Mouse (Mus musculus) gonadal fat pad, adult 2 months (tissue): ENCODE measurements around the gene Btd. TPM values are rescaled to one million over a fixed set of nuclear protein-coding genes. Genes with fewer than 3 reads are reported as not detected.
"Not testable (repeated sequence)": the region's sequence is repeated elsewhere in the genome, so short reads cannot be mapped to it uniquely, and the experiment has no call there.

Experiments
- DNase-seq: peaks from one replicate; pipeline ENCODE4 v3.0.0-alpha.2; 2012; ENCODE audit warnings: low read depth
- polyA plus RNA-seq: library from polyadenylated mRNA; depleted of rRNA; stranded (reverse); fragments of >200 nt; gene quantifications from 2 replicates; pipeline ENCODE4 v1.2.3, GENCODE M21; 2012; rRNA removed

The Btd gene
- 37.2 and 41.5 TPM in 2 replicates for polyA plus RNA-seq

DNA sequence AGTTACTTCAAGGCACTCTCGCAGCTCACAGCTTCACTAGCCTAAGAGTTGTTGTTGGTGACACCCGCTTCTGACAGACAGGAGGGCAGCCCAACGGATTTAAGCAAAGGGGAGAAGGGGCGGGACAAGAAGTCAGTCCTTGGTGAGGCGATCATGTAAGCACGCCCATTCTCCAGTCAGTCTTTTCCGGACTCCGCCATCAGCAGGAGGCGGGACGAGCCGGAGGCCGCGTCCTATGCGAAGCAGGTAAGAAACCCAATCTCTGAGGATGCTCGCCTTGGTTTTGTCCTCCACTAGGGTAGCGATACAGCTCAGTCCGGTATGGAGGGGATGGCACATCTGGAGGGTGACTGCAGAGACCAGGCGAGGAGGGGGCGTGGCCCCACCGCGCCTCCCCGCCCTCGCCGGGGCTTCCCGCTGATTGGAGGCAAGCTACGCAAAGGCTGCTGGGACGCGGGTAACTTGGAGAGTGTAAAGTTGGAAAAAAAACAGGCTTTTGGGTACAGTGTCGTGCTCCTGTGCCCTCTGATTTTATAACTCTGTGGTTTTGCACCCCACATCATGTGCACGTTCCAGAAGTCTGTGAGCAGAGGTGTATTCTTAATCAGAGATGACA is at the start of gene Btd, which contains the start of gene Hacl1:
TSS of gene Btd (plus strand) at position 139 of the 616 bp plus-strand sequence.
TSS of gene Hacl1 (minus strand) at position 397 of the 616 bp plus-strand sequence.
- peak; percentile 80 for DNase-seq

DNA sequence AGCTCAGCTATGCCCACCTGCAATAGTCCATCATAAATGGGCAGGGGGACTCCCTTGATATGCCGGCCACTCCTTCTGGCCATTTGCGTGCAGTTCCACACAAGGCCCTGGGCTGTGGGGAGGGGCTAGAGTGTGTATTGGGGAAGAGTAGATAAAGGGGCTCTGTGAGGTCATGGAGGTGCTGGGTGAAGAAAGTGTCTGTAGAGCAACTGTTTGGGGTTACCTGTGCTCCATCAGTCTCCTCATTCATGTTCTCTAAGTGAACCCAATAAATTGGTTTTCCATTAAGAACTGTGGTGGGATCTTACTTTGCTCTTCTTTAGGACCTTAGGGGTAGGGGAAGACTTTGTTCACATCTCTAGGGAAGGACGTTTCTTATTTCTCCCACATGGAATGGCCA is 49.6 kb upstream of the Btd start, which contains the start of gene Colq:
TSS of gene Colq (minus strand) at position 101 of the 400 bp plus-strand sequence.
- no peak for DNase-seq

DNA sequence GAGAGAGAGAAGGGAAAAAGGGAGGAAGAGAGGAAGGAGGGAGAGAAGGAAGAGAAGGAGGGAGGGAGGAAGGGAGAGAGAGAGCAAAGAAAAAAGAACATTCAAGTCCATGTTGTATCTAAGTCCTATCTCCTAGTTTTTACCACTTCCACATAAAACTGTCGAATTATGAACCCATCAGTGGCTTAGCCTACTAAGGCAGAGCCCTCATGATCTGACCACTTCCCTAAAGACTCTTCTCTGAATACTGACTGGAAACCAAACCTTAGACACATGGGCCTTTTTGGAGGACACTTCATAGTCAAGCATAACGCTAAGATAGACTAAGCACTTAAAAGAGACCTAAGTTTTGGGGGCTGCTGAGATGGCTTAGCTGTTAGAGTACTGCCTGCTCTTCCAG is 47.8 kb upstream of the Btd start:
- no peak for DNase-seq

DNA sequence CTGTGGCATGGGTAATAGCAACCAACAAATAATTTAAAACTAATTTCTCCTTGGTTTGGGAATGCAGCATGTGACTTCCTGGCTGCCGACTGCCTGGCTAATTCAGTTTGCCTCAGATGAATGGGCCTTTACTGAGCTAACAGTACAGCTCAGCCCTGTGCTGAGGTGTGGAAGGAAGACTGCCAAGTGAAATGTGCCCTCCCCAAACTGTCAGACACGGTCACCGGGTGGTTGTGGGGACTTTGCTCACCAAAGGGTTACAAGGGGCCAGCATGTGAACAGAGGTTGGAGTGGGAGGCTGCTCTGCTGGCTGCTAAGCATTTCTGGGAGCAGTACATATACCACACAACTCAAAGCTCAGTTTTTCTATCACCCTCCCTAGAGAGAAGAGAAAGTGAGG is 46.1 kb upstream of the Btd start:
- no peak for DNase-seq

DNA sequence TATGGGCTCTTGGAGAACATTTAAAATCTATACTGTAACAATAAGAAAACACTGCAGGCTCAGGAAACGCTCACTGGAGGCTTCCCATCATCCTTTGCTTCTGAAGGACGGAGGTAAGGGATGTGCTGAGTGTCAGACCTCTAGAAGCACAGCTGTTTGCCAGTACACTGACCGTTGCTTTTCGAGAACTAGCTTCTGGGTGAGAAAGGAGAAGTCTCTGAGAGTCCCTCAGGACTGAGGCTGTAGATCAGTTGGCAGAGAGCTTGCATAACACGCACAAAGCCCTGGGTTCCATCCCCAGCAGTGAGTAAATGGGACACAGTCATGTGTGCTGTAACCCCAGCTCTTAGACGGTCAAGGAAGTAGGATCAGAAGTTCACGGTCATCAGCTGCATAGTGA is 44.4 kb upstream of the Btd start:
- no peak for DNase-seq

DNA sequence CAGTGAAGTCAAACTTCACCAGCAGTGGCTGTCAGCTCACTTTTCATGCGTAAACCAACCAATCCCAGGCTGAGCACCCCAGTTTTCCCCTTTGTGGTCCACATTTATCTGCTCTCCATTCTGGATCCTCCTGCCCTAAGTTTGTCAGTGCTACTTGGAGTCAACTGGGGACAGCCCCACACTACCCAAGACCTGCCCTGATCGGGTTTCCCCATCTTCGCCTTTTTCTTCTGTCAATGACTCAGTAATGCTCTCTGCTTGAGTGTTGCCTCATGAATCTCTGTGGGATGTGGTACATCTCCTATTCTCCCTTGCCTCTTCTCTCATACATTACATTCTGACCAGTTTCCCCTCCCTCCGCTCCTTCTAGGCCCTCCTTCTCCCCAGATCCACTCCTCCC is 43.4 kb upstream of the Btd start:
- DNase-seq: no peak

DNA sequence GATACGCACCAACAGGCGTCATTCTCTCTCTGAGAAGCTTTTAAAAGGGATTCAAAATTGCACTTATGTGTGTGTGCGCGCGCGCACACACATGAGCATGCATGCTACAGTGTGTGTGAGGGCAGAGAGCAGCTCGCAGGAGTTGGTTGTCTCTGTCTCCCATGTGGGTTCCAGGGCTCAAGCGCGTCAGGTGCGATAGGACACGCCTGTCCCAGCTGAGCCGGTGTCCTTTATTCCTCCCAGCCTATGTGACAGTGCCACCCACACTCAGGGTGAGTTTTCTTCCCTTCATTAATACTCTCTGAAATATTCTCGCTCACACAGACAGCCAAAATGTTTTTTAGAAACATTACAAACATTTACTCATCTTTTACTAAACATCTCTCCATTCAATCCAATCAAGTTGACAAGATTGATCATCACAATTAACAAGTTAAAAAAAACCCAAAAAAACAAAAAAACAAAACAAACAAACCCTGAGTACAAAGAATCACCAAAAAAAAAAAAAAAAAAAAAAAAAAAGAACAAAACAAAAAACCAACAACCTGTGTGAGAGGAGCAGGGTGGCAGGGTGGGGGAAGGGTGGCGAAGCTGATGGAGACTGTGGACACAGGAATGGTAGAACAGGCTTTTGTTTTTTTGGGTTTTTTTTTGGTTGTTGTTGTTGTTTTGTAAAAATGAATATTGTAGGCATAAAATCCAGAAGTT is 38.8 kb upstream of the Btd start:
- DNase-seq: no peak

DNA sequence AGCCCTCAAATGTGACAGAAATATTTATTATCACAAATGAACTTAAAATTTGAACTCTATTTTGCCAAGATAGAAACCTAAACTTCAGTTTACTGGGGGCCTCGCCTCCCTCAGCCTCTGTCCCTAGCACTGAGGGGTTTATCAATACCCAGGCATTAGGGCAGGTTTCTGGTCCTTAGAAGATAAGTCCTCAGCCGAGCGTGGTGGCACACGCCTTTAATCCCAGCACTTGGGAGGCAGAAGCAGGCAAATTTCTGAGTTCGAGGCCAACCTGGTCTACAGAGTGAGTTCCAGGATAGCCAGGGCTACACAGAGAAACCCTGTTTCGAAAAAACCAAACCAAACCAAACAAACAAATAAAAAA is 38.2 kb upstream of the Btd start:
- not testable (repeated sequence) for DNase-seq

DNA sequence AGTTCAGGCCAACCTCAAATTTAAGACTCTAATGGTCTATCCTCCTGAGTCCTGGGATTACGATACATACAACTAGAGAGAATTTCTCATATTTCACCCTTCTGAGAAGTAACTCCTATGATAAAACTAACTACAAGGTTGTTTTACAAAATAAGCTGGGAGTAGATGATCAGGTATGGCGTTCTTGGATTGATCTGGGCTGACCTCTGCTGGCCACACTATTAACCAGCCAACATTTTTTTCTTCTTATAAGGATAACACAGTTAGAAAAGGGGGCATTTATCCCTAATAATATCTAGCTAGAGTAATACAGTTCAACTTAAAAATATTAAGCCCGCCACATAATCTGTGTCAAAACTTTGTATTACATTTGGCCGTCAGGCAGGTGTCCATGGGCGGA is 35.9 kb upstream of the Btd start:
- DNase-seq: no peak

DNA sequence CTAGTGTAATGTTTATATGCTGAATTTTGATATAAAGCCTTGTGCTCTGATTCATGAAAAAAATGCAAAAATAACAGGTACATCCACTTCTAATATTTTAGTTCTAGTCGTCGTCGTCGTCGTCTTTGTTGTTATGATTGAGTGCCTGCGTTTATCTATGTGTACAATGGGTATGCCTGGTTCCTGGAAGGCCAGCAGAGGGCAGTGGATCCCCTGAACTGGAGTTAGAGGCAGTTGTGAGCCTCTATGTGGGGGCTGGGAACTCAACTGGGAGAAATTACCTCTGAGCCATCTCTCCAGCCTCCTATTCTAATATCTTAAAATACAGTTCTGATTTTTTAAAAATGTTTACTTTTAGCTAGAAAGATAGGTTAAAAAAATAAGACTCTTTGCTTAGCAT is 35.3 kb upstream of the Btd start:
- no peak for DNase-seq

DNA sequence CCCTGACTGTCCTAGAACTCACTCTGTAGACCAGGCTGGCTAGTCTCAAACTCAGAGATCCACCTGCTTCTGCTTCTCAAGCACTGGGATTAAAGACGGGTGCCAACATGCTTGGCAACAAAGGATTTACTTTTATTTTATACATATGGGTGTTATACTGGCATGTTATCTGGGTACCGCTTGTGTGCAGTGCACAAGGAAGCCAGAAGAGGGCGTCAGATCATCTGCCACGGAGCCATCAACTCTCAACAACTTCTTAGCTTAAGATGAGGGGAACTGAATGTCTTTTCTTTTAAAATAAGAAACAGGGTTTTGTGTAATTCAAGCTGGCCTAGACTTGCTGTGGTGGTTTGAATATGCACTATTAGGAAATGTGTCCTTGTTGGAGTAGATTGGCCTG is 28.8 kb upstream of the Btd start:
- no peak for DNase-seq

DNA sequence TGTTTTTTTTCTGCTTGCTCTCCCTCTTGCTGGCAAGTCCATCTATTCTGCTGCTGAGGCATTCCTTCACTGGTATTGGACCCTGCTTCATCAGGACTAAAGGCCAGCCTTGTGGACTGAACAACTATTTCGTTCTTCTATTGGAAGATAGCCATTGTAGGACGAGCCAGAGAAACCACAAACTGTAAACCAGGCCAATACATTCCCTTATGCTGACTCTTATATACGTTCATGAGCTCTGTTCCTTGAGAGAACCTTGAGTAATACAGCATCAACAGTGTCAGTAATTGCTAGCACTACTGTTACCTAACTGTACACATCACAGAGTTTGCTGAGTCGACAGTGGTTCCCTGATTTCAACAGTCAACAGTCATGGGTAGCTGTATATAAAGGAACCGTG is 27.2 kb upstream of the Btd start:
- DNase-seq: no peak

DNA sequence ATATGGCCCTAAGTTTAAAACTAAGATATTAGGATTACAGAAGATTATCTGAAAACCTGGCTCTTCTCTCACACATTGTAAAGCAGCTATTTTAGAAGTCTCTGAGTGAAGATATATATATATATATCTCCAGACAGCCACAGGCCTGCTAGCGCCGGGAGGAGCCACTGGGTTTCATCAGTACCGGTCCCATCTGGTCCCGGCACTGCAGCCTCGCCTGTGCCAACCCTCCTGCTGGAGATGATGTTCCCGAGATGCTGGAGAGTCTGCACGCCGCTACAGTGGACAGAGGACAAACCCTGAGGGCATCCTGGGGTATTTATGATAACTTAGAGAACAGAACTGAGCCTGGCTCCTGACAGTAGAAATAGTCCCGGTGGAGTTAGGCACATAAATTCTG is 23.6 kb upstream of the Btd start:
- no peak for DNase-seq

DNA sequence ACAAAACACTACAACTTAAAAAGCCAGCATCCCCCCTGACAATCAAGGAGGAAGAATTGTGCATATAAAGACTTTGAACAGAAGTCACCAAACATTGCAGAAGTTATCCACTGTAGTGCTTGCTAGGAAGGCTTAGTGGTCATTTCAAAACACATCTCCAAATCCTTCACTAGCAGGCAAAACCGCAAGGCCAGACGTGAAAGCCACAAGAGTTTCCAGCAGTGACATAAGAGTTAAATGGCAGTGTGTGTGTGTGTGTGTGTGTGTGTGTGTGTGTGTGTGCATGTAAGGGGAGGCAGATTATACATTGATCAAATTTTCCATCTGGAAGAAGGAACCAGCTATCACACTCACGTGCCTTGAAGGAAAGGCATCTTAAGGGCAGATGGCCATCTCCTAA is 22.8 kb upstream of the Btd start:
- DNase-seq: no peak

DNA sequence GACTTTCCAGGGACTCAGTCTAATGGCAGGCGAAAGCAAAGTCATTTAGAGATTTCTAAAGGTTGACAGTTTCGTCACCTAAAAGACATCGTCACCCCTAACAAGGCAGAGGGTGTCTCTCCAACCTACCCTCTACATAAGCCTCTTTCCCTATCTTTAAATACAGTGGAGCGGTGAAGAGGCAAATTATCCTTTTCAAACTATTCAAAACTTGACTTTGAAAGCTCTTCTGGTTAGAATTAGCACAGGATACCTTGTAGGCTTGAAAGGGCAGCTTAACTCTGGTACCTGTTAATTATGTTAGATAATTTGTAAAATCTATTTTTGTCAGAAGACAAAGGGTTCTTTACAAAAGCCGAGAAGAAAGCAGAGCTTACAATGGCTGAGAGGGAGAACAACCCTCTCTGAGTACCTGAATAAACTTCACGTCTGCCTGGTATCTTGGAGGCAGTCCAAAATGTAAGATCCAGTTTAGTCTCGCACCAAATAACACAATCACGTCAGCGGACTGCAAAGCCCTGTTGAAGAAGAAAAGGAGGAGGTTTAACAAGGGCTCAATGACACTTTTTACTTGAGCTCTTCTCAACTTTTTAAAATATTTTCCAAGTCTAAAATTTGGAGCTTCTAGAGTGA is 20.1 kb upstream of the Btd start:
- no peak for DNase-seq

DNA sequence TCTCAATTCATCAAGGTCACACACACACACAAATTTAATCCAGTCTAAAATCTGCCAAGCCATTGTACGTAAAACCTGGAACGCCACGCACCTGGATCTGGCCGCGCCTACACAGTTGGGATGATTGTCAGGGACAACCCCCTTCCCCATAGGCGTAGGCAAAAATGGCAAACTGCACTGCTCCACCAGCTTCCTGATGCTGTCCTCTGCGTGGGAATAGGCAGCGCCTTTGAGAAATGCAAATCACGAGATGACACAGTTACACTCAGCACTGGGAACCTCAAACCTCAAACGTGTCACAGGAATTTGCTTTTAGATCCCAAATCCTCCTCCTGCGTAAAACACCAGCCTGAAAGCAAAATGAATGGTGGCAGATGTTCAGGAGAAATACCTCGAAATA is 18.1 kb upstream of the Btd start:
- DNase-seq: no peak

DNA sequence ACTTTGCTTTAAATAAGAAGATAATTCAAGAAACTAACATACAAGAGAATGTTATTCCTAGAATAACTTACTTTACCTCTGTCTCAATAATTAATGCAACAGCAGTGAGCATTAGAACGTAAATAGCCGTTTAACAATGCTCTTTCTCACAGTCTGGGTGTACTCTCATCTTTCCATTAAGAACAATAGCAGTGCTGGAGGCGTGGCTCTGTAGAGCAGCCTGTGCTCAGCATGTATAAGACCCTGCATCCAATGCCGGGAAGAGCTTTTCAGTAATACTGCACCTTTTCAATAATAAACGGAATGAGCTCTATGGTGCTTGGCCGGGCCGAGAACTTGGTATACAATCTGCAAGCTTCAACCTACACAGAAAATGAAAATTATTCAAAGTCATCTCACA is 10.2 kb upstream of the Btd start:
- no peak for DNase-seq

DNA sequence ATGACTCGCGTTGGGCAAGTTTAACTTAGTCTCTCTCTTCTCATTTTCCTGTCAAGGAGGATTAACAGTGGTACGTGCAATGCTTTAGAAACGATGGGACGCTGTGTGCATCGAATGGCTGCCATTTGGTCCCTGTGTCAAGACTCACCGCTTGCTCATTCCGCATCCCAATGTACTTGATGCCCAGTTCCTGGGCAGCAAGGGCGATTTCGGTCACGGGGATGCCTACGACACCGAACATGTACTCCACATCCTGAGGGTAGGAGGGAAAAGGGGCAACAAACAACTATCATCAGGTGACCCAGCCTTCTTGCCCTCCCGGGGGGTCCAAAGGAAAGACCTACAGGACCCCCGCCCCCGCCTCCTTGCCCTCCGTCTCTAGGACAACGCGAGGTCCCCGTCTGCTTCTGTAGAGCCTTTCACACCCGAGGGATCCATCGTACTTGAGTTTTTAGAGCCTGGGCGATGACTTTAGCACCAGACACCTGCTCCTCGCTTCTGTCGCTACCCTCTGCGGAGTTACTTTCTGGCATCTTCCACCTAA is 410 bp upstream of the Btd start, which contains the start of gene Gm49387:
TSS of gene Gm49387 (minus strand) at position 533 of the 544 bp plus-strand sequence.
- no peak for DNase-seq

DNA sequence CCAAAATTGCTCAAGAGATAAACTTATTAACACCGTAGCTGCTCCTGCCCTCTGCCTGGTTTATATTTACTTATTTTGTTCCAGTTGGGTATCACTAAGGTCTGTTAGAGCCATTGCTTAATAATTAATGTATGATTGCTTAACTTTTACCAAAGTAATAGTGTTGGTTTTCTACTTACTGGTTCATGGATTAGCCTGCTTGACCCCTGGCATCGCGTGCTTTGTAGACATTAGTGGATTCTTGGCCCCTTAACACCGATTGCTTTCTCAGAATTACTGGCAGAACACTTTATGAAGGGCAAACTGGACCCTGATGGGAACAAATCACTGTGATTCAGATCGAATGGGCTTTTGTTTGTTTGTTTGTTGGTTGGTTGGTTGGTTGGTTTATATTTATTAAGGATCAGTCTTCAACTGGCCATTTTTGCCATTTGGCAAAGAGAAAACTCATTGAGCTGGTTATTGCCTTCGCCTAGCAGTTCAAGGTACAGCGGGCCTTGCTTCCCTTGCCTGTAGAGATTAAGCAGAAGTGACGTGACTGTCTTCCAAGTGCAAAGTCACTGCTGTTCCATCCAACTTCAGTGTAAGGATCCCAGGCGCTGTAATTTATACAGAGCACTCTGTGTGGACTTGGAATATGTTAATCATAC is 803 bp downstream of the Btd start:
- DNase-seq: no peak

DNA sequence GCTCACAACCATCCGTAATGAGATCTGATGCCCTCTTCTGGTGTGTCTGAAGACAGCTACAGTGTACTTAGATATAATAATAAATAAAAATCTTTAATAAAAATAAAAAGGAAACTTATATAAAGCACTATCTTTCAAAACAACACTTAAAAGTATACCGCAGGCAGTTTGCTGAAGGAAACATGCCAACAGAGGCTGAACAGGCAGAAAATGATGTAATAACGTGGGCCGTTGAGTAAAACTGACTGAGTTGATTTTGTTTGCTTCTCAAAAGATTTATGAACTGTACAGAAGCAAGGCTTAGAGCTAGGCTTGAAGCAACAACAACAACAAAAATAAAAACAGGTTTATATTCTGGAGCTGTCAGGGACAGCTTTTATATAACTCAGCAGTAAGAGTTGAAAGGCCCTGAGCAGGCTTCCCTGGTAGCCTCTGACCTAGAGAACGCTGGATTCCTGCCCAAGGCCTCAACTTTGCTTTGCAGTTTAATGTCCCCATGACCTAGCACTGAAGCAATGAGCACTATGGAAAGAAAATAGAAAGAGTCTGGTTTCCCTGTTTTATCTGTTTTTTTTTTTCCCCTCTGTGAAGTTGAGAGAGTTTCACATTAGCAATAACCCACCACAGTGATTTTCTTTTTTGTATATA is 3.5 kb downstream of the Btd start:
- no peak for DNase-seq

DNA sequence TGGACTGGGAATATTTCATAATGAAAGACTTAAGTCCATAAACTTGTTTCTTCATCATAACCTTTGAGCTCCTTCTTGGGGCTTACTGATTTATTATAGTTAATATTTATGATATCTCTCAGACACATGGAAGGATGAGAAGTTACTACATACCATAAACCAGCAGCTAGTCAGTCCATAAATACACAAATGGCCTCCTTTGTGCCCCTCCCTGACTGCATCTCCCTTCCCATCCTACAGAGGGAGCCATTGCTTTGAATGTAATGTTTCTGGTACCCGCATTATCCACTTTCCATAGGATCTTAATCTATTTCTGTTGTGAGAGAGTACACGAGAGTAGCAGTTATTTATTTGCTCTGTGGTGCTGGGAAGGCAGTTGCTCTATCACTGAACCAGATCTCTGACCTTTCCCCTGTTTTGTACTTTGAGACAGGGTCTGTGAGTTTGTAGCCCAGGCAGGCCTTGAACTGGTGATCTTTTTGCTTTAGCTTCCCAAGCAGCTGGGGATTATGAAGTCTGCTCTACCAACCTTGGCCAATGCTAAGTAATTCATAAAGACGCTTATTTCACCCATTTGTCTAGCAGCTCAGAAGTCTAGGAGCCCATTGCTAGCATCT is 4.2 kb downstream of the Btd start:
- DNase-seq: peak; percentile 60
